ENCODE assay signal across 8 mouse cellular contexts in the genomic region with DNA sequence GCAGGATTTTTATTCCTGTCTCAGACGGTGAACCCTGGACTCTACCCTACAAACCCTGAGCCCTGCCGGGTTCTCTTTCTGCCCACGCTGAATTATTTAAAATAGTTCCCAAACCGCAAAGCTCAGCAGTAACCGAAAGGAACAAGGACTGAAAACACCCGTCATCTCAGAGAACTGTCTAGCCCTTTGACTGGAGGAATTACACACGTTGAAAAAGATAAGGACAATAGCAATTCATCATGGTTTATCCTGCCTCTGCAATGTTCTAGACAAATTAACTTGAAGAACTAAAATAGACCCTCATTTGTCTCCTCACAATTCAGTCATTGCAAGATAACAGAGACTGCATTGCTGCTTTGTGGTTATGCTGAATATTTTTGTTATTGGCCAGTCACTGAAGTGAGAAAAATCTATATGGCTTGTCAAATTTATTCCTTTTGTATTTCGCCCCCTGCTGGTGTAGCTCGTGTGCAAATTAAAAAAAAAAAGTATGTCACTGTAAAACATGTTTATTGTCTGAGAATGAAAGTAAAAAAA. TPM values are rescaled to one million over a fixed set of nuclear protein-coding genes. Genes with fewer than 3 reads are reported as not detected.
DNase-seq lines count a peak whose midpoint lies in the region; ATAC-seq lines count a peak whose summit lies in the region.

No protein-coding gene starts in this region.

- H3K9ac ChIP-seq in limb, embryonic 11.5 days (ENCODE audit: low read length): peak overlapping the region; percentile 74; the same call in 1 of the 2 replicates
- peak overlapping the region; percentile 76 for H3K9ac ChIP-seq in midbrain, embryonic 13.5 days (replicated peaks)

- H3K4me1 ChIP-seq in limb, embryonic 11.5 days (ENCODE audit: control insufficient read depth, insufficient read depth, low read length): no peaks in the 10 kb centered on the region
- peaks cover 11% of the 10 kb centered on the region for H3K4me1 ChIP-seq in midbrain, embryonic 13.5 days (replicated peaks)

- WGBS in limb, embryonic 11.5 days: under 1% methylated on average over 9 of the region's 9 CpGs
- whole genome bisulfite sequencing in midbrain, embryonic 13.5 days: under 1% methylated on average over 9 of the region's 9 CpGs

- H3K36me3 ChIP-seq in limb, embryonic 11.5 days (ENCODE audit: control insufficient read depth, insufficient read depth, low read length): no peaks in the 10 kb centered on the region
- no peaks in the 10 kb centered on the region for H3K36me3 ChIP-seq in midbrain, embryonic 13.5 days

- no peaks in the 10 kb centered on the region for H3K9me3 ChIP-seq in limb, embryonic 11.5 days (ENCODE audit: control insufficient read depth, low read length)
- no peaks in the 10 kb centered on the region for H3K9me3 ChIP-seq in midbrain, embryonic 13.5 days

- H3K4me2 ChIP-seq in limb, embryonic 11.5 days (ENCODE audit: low read depth, severe bottlenecking): peak overlapping the region; percentile 78
- peak overlapping the region; percentile 75 for H3K4me2 ChIP-seq in midbrain, embryonic 13.5 days (replicated peaks)

- H3K27ac ChIP-seq in limb, embryonic 11.5 days (replicated peaks; ENCODE audit: low read depth, low read length): peak overlapping the region; percentile 84; the same call in 1 of the 2 replicates
- H3K27ac ChIP-seq in midbrain, embryonic 13.5 days: peak overlapping the region; percentile 97

- no peaks in the 10 kb centered on the region for H3K27me3 ChIP-seq in limb, embryonic 11.5 days (ENCODE audit: control insufficient read depth, insufficient read depth, low read length)
- no peaks in the 10 kb centered on the region for H3K27me3 ChIP-seq in midbrain, embryonic 13.5 days

- no peak for ATAC-seq in limb, embryonic 11.5 days (ENCODE audit: insufficient number of reproducible peaks, low FRiP score, low TSS enrichment, low read depth)
- ATAC-seq in midbrain, embryonic 13.5 days: no peak

- DNase-seq in 3134 (ENCODE audit: extremely low read depth, insufficient read length, low spot score) (peak; percentile 42), R1 (ENCODE audit: low read depth, low spot score) (peak; percentile 51)
- DNase-seq in embryo, embryonic 10 days (ENCODE audit: low spot score): peak; percentile 73
- DNase-seq in heart, adult 18-20 months: peak; percentile 69 to 87
- DNase-seq in kidney, adult 18-20 months: peak; percentile 59
- DNase-seq in limb, embryonic 11.5 days (ENCODE audit: low spot score): peak; percentile 69
- peak; percentile 59 to 83 for DNase-seq in spleen, postnatal 36 days (ENCODE audit: low spot score in 2 of 2)

- H3K4me3 ChIP-seq in limb, embryonic 11.5 days (ENCODE audit: low read depth, low read length): peak overlapping the region; percentile 72
- H3K4me3 ChIP-seq in midbrain, embryonic 13.5 days (replicated peaks): peak overlapping the region; percentile 94

RNA-seq across cellular contexts. Expression of gene Aftph, which starts 1.0 kb away (rescaled TPM):
- total RNA-seq in heart, adult 18-20 months (2021): 10 to 100 TPM; 20.7 to 23.6 TPM
- 16.5 and 19.0 TPM in 2 replicates for polyA plus RNA-seq in limb, embryonic 11.5 days (2014; fragmentation: Nextera tagmentation; extraction: Ambion mirVana)
- polyA plus RNA-seq in midbrain, embryonic 13.5 days (2015; fragmentation: Nextera tagmentation; extraction: Ambion mirVana): 38.6 and 39.1 TPM in 2 replicates
